Mouse (Mus musculus) gastrocnemius, adult 2 months (tissue): Measurements from ENCODE around the gene Tmem125. TPM values are rescaled to one million over a fixed set of nuclear protein-coding genes. Genes with fewer than 3 reads are reported as not detected.
"Not testable (repeated sequence)": the region's sequence is repeated elsewhere in the genome, so short reads cannot be mapped to it uniquely, and the experiment has no call there.

Experiments used
- DNase-seq: peaks from one replicate; pipeline ENCODE4 v3.0.0; 2022
- H3K27ac ChIP-seq: fragments of 200-600 bp; 2 replicates; pipeline ENCODE4 v1.8.1; 2022; ENCODE audit warnings: mild to moderate bottlenecking
- H3K4me3 ChIP-seq: fragments of 200-600 bp; 2 replicates; pipeline ENCODE4 v1.8.1; 2022; ENCODE audit warnings: mild to moderate bottlenecking, moderate library complexity
- CTCF ChIP-seq: fragments of 200-600 bp; IDR thresholded peaks from 2 replicates; pipeline ENCODE4 v1.8.1; 2022; ENCODE audit warnings: antibody characterized with exemption, mild to moderate bottlenecking, moderate library complexity
- intact Hi-C: fragments of 180-260 bp; cut with DNase I; formaldehyde crosslinking; loops from one replicate; pipeline ENCODE4 v1.15.1; 2025
- total RNA-seq, 2 experiments: library from RNA; stranded (reverse); gene quantifications; 2 replicates each; pipeline ENCODE4 v1.2.3; 2021

Gene Tmem125
- total RNA-seq, 2 experiments from 2014 or later = not detected

DNA sequence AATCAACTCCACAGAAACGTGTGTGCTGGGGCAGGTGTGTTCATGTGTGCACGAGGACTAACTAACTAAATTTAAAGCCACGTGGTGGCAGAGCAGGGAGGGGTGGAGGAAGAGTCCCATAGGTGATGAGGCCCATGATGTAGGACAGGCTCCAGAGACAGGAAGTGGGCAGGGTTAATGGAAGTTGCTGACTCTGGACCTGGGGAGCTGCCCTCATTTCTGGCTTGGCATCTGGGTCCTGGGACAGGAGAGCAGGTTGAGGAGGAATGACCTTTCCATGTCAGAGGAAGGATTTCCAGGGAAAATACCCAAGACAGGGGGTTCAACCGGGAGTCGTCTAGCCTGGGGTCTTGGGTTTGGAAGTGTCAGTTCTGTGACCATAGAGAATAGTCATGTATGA, 11.2 kb downstream of the Tmem125 start:
- DNase-seq = no peak
- intact Hi-C loops = no loop called here
- no peak for TF ChIP-seq CTCF
- Histone ChIP-seq H3K27ac (no peak overlapping the region), H3K4me3 (no peak overlapping the region)

DNA sequence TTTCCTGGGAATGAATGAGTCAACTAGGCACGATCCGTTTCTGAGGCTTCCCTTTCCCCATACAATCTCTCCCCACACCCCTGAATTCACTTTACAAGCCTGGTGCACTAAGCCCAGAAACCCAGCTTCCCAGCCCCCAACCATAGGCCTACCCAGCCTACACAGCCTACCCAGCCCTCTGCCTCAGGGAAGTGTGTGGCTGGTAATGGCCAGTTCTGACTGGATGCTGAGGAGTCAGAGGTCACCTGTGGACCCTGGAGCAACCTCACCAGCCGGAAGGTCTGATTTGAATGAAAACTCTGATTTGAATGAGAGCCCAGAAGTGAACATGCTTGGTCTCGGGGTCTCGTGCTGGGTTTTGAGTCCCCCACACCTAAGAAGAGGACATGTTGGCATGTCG, 16.1 kb downstream of the Tmem125 start:
- Histone ChIP-seq H3K4me3 (no peak overlapping the region), H3K27ac (no peak overlapping the region)
- intact Hi-C loops = no loop called here
- no peak for DNase-seq
- TF ChIP-seq CTCF = no peak

- TF ChIP-seq CTCF = no peak
- DNase-seq = no peak
- Histone ChIP-seq H3K27ac (no peak overlapping the region), H3K4me3 (no peak overlapping the region)
- intact Hi-C loops = no loop called here
Measured at GRCm38 (mm10) chr4:118527335-118527681, 16.5 kb downstream of the Tmem125 start.

DNA sequence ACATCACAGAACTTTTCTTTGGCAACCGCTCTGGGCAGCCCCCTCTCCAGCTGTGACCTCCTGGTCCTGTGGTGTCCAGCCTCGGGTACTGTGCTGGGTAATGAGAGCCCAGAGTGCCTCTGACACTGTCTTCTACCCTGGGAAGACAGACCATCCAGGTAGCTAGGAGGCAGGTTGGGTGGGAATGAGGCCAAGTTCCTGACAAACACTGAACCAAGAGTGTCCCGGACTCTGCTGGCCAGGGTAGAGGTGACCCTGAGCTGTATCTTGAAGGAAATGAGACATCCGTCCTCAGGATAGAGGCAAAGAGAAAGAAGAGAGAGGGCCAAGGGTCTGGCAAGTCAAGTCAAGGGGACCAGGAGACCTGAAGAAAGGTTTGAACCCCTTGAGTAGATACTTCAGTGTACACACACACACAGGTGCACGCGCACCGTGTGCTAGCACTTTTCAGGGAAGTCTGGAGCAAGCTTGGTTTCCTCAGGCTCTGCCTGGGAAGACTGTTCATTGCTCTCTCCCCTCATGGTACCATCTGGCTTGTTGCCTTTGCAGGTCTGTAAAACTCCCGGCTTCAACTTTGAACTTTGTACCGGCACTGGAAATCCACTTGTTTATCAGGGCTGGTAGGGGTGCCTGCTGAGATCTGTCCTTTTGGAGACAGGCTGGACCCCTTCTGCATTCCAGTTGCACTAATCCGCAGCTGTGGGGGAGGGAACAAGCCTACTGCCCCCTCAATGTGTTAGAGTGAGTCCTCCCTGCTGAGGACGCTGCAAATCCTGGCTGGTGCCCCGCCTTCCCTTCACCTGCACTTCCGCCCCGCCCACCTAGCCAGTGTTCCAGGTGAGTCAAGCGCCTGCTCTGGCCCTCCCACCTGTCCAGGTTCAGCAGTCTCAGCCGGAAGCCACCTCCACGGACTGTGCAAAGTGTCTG, 17.2 kb downstream of the Tmem125 start, which contains the start of gene 2610528J11Rik:
Gene 2610528J11Rik (plus strand): TSS at position 592 of the 927 bp plus-strand sequence.
- no peak within 1 kb of the TSS for H3K27ac ChIP-seq
- DNase-seq = no peak
- no peak for TF ChIP-seq CTCF
- H3K4me3 ChIP-seq = no peak within 1 kb of the TSS
- intact Hi-C loops = no loop called here

DNA sequence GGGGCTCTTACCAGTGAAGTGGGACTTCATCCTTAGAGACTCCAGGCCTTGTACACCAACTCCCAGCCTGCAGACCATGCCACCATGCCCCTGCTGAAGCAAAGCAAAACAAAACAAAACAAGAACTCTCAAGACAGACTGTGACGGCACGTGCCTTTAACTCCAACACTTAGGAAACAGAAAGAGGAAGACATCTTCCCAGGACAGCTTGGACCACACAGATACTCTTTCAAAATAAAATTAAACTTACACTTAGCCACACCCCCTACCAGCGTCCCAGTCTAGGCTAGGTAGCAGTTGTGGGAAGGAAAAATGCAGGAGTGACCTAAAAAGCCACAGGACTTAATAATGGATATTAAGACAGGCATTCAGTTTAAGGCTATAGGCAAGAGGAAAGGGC, 18.1 kb downstream of the Tmem125 start:
- Histone ChIP-seq H3K27ac (no peak overlapping the region), H3K4me3 (no peak overlapping the region)
- intact Hi-C loops = no loop called here
- DNase-seq = no peak
- no peak for TF ChIP-seq CTCF

- no peak for TF ChIP-seq CTCF
- DNase-seq = peak; percentile 51
- Histone ChIP-seq H3K27ac (no peak overlapping the region), H3K4me3 (no peak overlapping the region)
- intact Hi-C loops = no loop called here
Measured at GRCm38 (mm10) chr4:118523976-118524375, 19.9 kb downstream of the Tmem125 start.

DNA sequence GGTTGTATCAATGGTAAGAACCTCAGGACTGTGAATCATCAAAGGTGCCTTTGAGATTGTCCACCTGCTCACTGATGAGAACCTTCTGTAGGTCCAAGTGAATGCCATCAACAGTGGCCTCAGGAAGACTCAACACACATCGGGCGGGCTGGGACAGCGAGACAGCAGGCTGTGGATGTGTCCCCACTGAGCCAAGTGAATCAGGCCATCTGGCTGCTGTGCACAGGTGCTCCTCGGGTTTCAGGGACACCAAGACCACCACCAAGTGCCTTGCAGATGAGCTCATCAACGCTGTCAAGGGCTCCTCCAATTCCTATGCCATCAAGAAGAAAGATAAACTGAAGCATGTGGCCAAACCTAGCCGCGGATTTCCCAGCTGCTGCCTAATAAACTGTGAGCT, 21.6 kb downstream of the Tmem125 start:
- Histone ChIP-seq H3K27ac (no peak overlapping the region), H3K4me3 (no peak overlapping the region)
- intact Hi-C loops = no loop called here
- no peak for DNase-seq
- no peak for TF ChIP-seq CTCF

DNA sequence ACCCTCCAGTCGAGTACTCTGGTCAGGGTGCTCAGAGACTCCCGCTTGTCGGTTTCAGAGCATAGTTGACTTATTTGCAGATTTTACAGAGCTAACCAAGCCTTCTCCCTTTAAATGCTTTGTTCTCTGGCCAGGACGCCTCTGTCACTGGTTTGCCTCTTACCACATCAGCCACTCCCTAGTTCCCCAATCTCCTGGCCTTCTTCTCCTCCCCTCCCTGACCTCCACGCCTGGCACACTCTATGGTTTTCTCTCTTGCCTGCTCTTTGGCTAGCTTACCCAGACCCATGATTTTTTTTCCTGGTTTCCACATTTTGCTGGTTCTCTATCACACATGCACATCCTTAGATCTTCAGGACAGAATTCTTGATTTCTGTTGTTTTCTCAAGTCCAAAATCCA, 25.6 kb downstream of the Tmem125 start:
- TF ChIP-seq CTCF = no peak
- Histone ChIP-seq H3K4me3 (no peak overlapping the region), H3K27ac (no peak overlapping the region)
- intact Hi-C loops = no loop called here
- no peak for DNase-seq

GRCm38 (mm10) chr4:118517497-118518146, 26.2 kb downstream of the Tmem125 start:
- no peak for TF ChIP-seq CTCF
- no peak for DNase-seq
- Histone ChIP-seq H3K27ac (no peak overlapping the region), H3K4me3 (no peak overlapping the region)
- intact Hi-C loops = no loop called here

DNA sequence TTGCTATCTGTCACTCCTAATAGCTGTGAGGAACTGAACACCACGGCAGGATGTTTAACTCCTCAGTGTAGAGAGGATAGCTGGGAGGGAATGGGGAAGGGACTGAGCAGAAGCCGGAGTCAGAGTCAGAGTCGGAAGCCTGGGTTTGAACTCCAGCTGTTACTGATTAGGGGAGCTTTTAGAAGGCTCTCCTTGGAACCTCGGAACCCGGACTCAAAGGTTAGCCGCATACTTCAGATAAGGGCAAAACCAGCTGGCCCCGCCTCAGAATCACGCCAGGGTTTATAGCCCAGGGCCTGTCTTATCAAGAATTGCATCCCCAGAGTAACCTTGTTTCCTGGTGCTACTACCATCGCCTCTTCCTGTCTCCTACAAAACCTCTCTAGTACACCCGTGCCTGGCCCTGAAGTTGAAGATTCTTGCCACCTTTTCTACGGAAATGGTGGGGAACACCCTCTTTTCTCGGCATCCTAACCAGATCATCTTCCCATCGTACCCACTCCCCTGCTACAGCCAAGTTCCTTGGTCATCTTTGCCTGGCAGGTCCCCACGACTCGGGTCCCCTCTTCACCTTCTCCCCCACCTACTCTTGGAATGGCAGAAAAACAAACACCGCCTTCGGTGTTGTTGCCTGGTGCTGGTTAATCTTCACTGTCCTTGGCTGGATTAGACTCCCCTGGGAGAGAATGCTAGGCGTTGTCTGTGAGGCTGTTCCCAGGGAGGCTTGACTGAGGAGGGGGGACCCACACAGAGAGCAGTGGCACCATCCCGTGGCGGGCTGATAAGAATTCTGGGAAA, 26.9 kb downstream of the Tmem125 start:
- H3K4me3 ChIP-seq = peak overlapping the region; percentile 19; the same call in 1 of the 2 replicates
- intact Hi-C loops = no loop called here
- peak; percentile 48 for TF ChIP-seq CTCF
- DNase-seq = peak; percentile 29
- H3K27ac ChIP-seq = peak overlapping the region; percentile 56

DNA sequence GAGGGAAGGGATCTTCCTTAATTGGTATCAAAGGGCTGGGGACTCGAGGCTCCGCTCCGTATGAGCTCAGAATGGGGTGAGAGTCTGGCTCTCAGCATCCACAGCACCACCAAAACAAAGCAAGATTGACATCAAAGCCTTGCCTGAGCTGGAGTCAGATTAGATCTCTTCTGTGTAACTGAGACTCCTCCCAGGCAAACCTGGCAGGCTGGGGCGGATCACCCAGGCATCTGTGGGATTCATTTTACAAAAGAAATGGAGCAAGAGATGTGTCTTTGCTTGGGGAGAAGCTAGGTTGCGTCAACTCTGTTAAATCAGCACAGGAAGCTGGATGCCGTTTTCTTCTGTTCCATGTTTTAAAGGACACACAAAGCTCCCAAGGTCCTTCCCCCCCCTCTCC, 34.8 kb downstream of the Tmem125 start:
- peak overlapping the region; percentile 43 for H3K27ac ChIP-seq
- intact Hi-C loops = no loop called here
- no peak for TF ChIP-seq CTCF
- H3K4me3 ChIP-seq = no peak overlapping the region
- DNase-seq = peak; percentile 41

- DNase-seq, H3K27ac ChIP-seq, intact Hi-C loops, H3K4me3 ChIP-seq: not testable (repeated sequence)
Measured at GRCm38 (mm10) chr4:118507171-118507570, 36.7 kb downstream of the Tmem125 start.

GRCm38 (mm10) chr4:118505551-118505950, 38.3 kb downstream of the Tmem125 start:
- peak; percentile 25 for DNase-seq
- peak overlapping the region; percentile 25; the same call in 1 of the 2 replicates for H3K27ac ChIP-seq

More at GRCm38 (mm10) chr4:118505551-118505950, 38.3 kb downstream of the Tmem125 start:
- H3K4me3 ChIP-seq = no peak overlapping the region
- intact Hi-C loops = no loop called here
- no peak for TF ChIP-seq CTCF
